Mouse (Mus musculus) kidney, embryonic 16.5 days (tissue): Measurements from ENCODE around the gene Eci3. TPM values are rescaled to one million over a fixed set of nuclear protein-coding genes. Genes with fewer than 3 reads are reported as not detected.
A peak's percentile ranks its signal among the peaks of the same experiment; 100 is the strongest.
"Not testable (repeated sequence)": the region's sequence is repeated elsewhere in the genome, so short reads cannot be mapped to it uniquely, and the experiment has no call there.

ENCODE experiments used
- ATAC-seq: fragments of 200-750 bp; cut with Nextera tagmentation; 2 replicates; pipeline ENCODE4 v1.8.0; 2017; ENCODE audit warnings: moderate TSS enrichment; ENCODE audit not compliant: low FRiP score, low TSS enrichment
- H3K27ac ChIP-seq: fragments of 300-500 bp; sonication (generic); 2 replicates; pipeline ENCODE4 v1.5.1; 2014; ENCODE audit warnings: low read length
- H3K27me3 ChIP-seq: fragments of 300-500 bp; sonication (generic); 2 replicates; pipeline ENCODE4 v1.6.1; 2014; ENCODE audit warnings: low read length, control low read depth, mixed read lengths; ENCODE audit not compliant: insufficient read depth
- H3K36me3 ChIP-seq: fragments of 300-500 bp; sonication (generic); 2 replicates; pipeline ENCODE4 v1.6.1; 2014; ENCODE audit warnings: low read length, control low read depth, mixed read lengths; ENCODE audit not compliant: insufficient read depth
- H3K4me1 ChIP-seq: fragments of 300-500 bp; sonication (generic); 2 replicates; pipeline ENCODE4 v1.6.1; 2014; ENCODE audit warnings: low read length, control low read depth, mixed read lengths; ENCODE audit not compliant: insufficient read depth
- H3K4me2 ChIP-seq: fragments of 300-500 bp; sonication (generic); replicated peaks from 2 replicates; pipeline ENCODE4 v1.6.1; 2014; ENCODE audit warnings: low read depth, low read length
- H3K4me3 ChIP-seq: fragments of 300-500 bp; sonication (generic); 2 replicates; pipeline ENCODE4 v1.5.1; 2014; ENCODE audit warnings: mild to moderate bottlenecking, low read length
- H3K9ac ChIP-seq: fragments of 300-500 bp; sonication (generic); replicated peaks from 2 replicates; pipeline ENCODE4 v1.6.1; 2014; ENCODE audit warnings: low read length
- H3K9me3 ChIP-seq: fragments of 300-500 bp; sonication (generic); 2 replicates; pipeline ENCODE4 v1.6.1; 2016; ENCODE audit warnings: low read length, control low read depth
- WGBS: fragments of 180-500 bp; shearing (Covaris S2); extraction: QIAGEN DNeasy Blood & Tissue Kit; methylation state at CpG from one replicate; pipeline ENCODE4 v1.1.7; 2014; 5-methylcytosine and 5-hydroxymethylcytosine counted together
- polyA plus RNA-seq: library from polyadenylated mRNA; unstranded; fragments of >200 nt; fragmentation: Nextera tagmentation; extraction: Ambion mirVana; gene quantifications from 2 replicates; pipeline ENCODE4 v1.2.1, GENCODE M21; 2015

Eci3 gene
- polyA plus RNA-seq, 1 experiment from 2014 or later: 4.5 TPM

DNA sequence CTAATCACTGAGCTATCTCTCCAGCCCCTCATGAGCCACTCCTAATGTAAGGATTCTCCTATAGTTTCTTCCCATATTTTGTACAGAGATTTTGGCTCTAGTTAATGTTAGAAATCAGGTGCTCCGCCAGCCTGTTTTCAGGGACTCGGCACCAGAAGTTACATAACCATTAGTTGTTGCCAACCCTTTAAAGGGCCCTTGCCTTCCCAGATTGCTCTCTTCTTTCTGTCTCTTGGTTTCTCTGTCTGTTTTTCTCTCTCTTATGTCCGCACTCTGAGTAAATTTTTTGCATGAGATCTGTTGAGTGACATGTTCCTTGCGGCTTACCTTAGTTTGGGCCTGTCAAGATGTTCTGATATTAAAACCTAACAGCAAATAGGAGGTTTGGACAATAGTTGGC, 12.5 kb upstream of the Eci3 start:
- H3K9ac ChIP-seq: no peak overlapping the region
- H3K27me3 ChIP-seq: no peaks in the 10 kb centered on the region
- no peaks in the 10 kb centered on the region for H3K9me3 ChIP-seq
- H3K4me3 ChIP-seq: no peak overlapping the region
- 96% methylated on average over 4 of the region's 4 CpGs for WGBS
- no peak for ATAC-seq
- H3K4me1 ChIP-seq: no peaks in the 10 kb centered on the region
- peaks cover 35% of the 10 kb centered on the region for H3K36me3 ChIP-seq
- no peak overlapping the region for H3K27ac ChIP-seq
- H3K4me2 ChIP-seq: no peak overlapping the region

DNA sequence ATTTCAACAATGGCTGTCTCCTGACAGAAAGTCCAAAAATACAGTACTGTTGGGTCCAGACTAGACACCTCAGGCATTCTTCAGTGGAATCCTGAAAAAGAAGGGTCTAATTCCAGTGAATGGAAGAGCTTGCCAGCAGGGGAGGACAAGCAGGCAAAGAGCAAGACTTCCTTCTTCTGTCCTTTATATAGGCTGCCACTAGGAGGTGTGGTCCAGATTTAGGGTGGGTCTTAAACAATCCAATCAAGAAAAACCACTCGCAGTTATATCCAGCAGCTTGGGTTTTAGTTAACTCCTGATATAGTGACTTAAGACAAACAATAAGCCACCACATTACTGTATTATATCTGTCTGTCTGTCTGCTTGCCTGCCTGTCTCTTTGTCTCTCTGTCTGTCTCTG, 10.2 kb upstream of the Eci3 start:
- no peaks in the 10 kb centered on the region for H3K9me3 ChIP-seq

DNA sequence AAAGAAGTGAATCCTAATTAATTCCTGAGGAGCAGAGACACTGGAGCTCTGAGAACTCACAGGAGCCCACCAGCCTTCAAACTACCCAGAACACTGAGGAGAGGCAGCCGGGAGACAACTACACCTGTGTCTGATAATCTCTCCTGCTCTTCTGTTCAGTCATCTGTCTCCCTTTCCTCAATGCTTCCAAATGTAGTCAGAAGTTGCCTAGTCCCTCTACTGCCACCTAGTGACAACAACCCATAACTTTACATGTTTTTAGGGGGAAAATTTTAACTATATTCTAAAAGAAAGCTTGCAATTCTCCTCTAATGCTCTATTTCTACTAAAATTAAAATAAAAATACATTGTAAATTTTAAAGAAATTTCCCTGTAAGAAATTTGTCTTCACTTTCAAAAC, 9.5 kb upstream of the Eci3 start:
- no peak overlapping the region for H3K4me2 ChIP-seq
- H3K36me3 ChIP-seq: peaks cover 14% of the 10 kb centered on the region
- no peaks in the 10 kb centered on the region for H3K4me1 ChIP-seq
- ATAC-seq: no peak
- no peak overlapping the region for H3K4me3 ChIP-seq
- no peaks in the 10 kb centered on the region for H3K9me3 ChIP-seq
- H3K27me3 ChIP-seq: no peaks in the 10 kb centered on the region
- WGBS: 45% methylated on average over 1 of the region's 1 CpGs
- no peak overlapping the region for H3K9ac ChIP-seq
- H3K27ac ChIP-seq: no peak overlapping the region

More for the DNA sequence above, 10.2 kb upstream of the Eci3 start:
- Histone ChIP-seq H3K9ac (no peak overlapping the region), H3K27me3 (no peaks in the 10 kb centered on the region), H3K27ac (no peak overlapping the region), H3K4me1 (no peaks in the 10 kb centered on the region), H3K4me3 (no peak overlapping the region), H3K36me3 (peaks cover 17% of the 10 kb centered on the region), H3K4me2 (no peak overlapping the region)
- WGBS: 56% methylated on average over 1 of the region's 1 CpGs
- ATAC-seq: no peak

- not testable (repeated sequence) for H3K4me3 ChIP-seq, H3K4me2 ChIP-seq, H3K36me3 ChIP-seq, ATAC-seq, H3K9ac ChIP-seq, H3K27ac ChIP-seq, H3K4me1 ChIP-seq, H3K9me3 ChIP-seq, H3K27me3 ChIP-seq
Observed at GRCm38 (mm10) chr13:34972456-34972855, 8.8 kb upstream of the Eci3 start.

GRCm38 (mm10) chr13:34965647-34966046, 2.0 kb upstream of the Eci3 start:
- H3K4me3 ChIP-seq, H3K4me2 ChIP-seq, H3K9me3 ChIP-seq, H3K27me3 ChIP-seq, H3K36me3 ChIP-seq, H3K9ac ChIP-seq, H3K27ac ChIP-seq: not testable (repeated sequence)
- 65% methylated on average over 9 of the region's 9 CpGs for WGBS
- H3K4me1 ChIP-seq: peaks cover 11% of the 10 kb centered on the region; the same call in 1 of the 2 replicates
- peak; percentile 52; the same call in 1 of the 2 replicates for ATAC-seq

- H3K9me3 ChIP-seq: no peaks in the 10 kb centered on the region
- no peak overlapping the region for H3K27ac ChIP-seq
- peaks cover 11% of the 10 kb centered on the region; the same call in 1 of the 2 replicates for H3K4me1 ChIP-seq
- peak overlapping the region; percentile 59 for H3K4me3 ChIP-seq
- no peak overlapping the region for H3K9ac ChIP-seq
- 14% methylated on average over 5 of the region's 5 CpGs for WGBS
- ATAC-seq: no peak
- peak overlapping the region; percentile 93 for H3K4me2 ChIP-seq
- H3K27me3 ChIP-seq: peaks cover 3% of the 10 kb centered on the region; the same call in 1 of the 2 replicates
- H3K36me3 ChIP-seq: no peaks in the 10 kb centered on the region
Observed at GRCm38 (mm10) chr13:34964866-34965265, 1.3 kb upstream of the Eci3 start.

DNA sequence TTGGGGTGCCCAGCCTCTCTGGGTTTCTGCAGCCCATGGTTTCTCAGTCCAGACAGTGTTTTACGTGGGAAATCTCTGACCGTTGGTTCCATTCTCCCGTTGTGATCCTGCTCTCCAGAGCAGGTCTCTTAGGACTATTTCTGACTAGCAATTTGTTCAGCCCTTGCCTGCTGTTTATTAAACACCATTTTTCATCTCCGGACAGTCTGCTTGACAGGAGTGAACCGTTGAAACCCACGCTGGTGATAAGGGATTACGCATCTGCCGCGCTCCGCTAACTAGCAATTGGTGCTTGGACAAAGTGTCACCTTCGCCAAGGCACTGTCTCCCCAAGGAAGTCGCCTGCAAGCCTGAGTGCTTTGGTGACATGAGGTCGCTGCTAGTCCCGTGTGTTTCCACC, 809 bp upstream of the Eci3 start:
- Histone ChIP-seq H3K27ac (no peak overlapping the region), H3K9ac (peak overlapping the region; percentile 53; the same call in 1 of the 2 replicates)
- no peak for ATAC-seq

GRCm38 (mm10) chr13:34960996-34961770, 2.4 kb downstream of the Eci3 start:
- Histone ChIP-seq H3K4me3 (no peak overlapping the region), H3K27me3 (peaks cover 3% of the 10 kb centered on the region; the same call in 1 of the 2 replicates), H3K9me3 (no peaks in the 10 kb centered on the region), H3K4me2 (no peak overlapping the region), H3K27ac (no peak overlapping the region), H3K4me1 (peaks cover 11% of the 10 kb centered on the region; the same call in 1 of the 2 replicates), H3K36me3 (no peaks in the 10 kb centered on the region), H3K9ac (no peak overlapping the region)
- WGBS: 90% methylated on average over 4 of the region's 4 CpGs
- no peak for ATAC-seq

More for the DNA sequence above, 809 bp upstream of the Eci3 start:
- Histone ChIP-seq H3K9me3 (no peaks in the 10 kb centered on the region), H3K36me3 (no peaks in the 10 kb centered on the region), H3K4me2 (peak overlapping the region; percentile 93), H3K4me3 (peak overlapping the region; percentile 59), H3K4me1 (peaks cover 11% of the 10 kb centered on the region; the same call in 1 of the 2 replicates), H3K27me3 (peaks cover 3% of the 10 kb centered on the region; the same call in 1 of the 2 replicates)
- 3% methylated on average over 14 of the region's 14 CpGs for WGBS

- WGBS: 83% methylated on average over 3 of the region's 3 CpGs
- not testable (repeated sequence) for H3K9ac ChIP-seq, ATAC-seq, H3K4me2 ChIP-seq, H3K27me3 ChIP-seq, H3K36me3 ChIP-seq, H3K4me3 ChIP-seq, H3K27ac ChIP-seq, H3K9me3 ChIP-seq, H3K4me1 ChIP-seq
Observed at GRCm38 (mm10) chr13:34958158-34958557, 5.5 kb downstream of the Eci3 start.

DNA sequence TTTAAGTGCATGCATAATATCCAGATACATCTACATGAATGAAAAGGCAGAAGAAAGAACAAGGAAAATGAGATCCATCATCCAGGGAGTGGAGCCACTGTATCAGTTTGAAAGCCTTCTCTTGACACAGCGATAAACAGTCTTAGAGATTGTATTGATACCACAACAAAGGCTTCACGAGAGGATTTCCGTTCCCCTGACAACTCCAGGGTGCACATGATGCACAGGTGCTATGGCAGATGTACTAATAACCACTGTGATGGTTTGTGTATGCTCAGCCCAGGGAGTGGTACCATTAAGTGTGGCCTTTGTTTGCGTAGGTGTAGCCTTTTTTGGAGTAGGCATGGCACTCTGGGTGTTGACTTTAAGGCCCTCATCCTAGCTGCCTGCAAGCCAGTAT, 6.7 kb downstream of the Eci3 start:
- Histone ChIP-seq H3K27me3 (no peaks in the 10 kb centered on the region), H3K9me3 (no peaks in the 10 kb centered on the region), H3K4me1 (no peaks in the 10 kb centered on the region), H3K27ac (no peak overlapping the region), H3K9ac (no peak overlapping the region), H3K4me2 (no peak overlapping the region), H3K4me3 (no peak overlapping the region), H3K36me3 (no peaks in the 10 kb centered on the region)
- ATAC-seq: no peak
- 86% methylated on average over 4 of the region's 4 CpGs for WGBS
